In the genomic region with DNA sequence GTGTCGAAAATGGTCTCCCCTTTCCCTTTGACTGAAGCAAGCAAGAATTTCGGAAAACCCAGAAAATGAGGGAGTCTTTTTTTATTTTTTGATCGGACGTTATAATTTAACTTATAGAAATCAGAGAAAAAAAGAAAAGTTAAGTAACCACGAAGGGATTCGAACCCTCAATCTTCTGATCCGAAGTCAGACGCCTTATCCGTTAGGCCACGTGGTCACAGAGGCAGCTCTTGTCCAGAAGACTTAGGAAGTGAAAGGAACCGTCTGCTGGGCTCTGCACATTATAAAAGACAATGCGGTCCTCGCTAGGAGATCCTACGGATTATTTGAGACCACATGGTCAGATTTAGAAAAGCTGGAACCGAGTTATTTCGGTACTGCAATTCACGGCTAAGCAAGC, we compare ENCODE assay signal across 8 mouse cellular contexts. TPM values are rescaled to one million over a fixed set of nuclear protein-coding genes. Genes with fewer than 3 reads are reported as not detected.
DNase-seq lines count a peak whose midpoint lies in the region; ATAC-seq and TF ChIP-seq lines count a peak whose summit lies in the region.

No protein-coding gene starts in this region.

- H3K4me1 ChIP-seq in G1E (ENCODE audit: insufficient read depth, low read depth, low read length) = peaks cover 44% of the 10 kb centered on the region
- peaks cover 3% of the 10 kb centered on the region for H3K4me1 ChIP-seq in lung, adult 2 months (ENCODE audit: control insufficient read depth, insufficient read depth, low read length)
- 0 out of 2 replicates have a peak, but pooled peaks cover 8% of the 10 kb centered on the region for H3K4me1 ChIP-seq in neural tube, embryonic 14.5 days (ENCODE audit: control insufficient read depth, insufficient read depth, low read length)

- WGBS in lung, adult 2 months = 1% methylated on average over 17 of the region's 17 CpGs
- WGBS in neural tube, embryonic 14.5 days = 1% methylated on average over 17 of the region's 17 CpGs

- no peaks in the 10 kb centered on the region for H3K9me3 ChIP-seq in G1E (replicated peaks)
- H3K9me3 ChIP-seq in neural tube, embryonic 14.5 days (ENCODE audit: control insufficient read depth, low read length) = no peaks in the 10 kb centered on the region

- H3K9ac ChIP-seq in neural tube, embryonic 14.5 days (replicated peaks; ENCODE audit: low read depth, low read length) = no peak overlapping the region; the same call in 1 of the 2 replicates

- peak overlapping the region; percentile 52; the same call in 1 of the 2 replicates for H3K4me3 ChIP-seq in G1E (ENCODE audit: low read depth, low read length)
- H3K4me3 ChIP-seq in lung, adult 2 months (replicated peaks; ENCODE audit: extremely low read depth, low read depth, low read length) = peak overlapping the region; percentile 41
- H3K4me3 ChIP-seq in neural tube, embryonic 14.5 days (ENCODE audit: low read depth, low read length) = peak overlapping the region; percentile 39

- no peaks in the 10 kb centered on the region for H3K27me3 ChIP-seq in G1E (ENCODE audit: insufficient read depth, low read length)
- no peaks in the 10 kb centered on the region for H3K27me3 ChIP-seq in neural tube, embryonic 14.5 days (ENCODE audit: control insufficient read depth, insufficient read depth, low read length)

- TF ChIP-seq CTCF in G1E (IDR thresholded peaks at IDR 0.05; ENCODE audit: low read depth, low read length) = no peak
- no peak for TF ChIP-seq CTCF in lung, adult 2 months (IDR thresholded peaks at IDR 0.05; ENCODE audit: insufficient read depth, low read length)

- H3K36me3 ChIP-seq in G1E (replicated peaks) = no peaks in the 10 kb centered on the region
- no peaks in the 10 kb centered on the region for H3K36me3 ChIP-seq in neural tube, embryonic 14.5 days (ENCODE audit: control insufficient read depth, insufficient read depth, low read length)

- no peak for ATAC-seq in G1E (ENCODE audit: extremely low read depth, insufficient number of reproducible peaks, low FRiP score, poor library complexity, severe bottlenecking)
- ATAC-seq in neural tube, embryonic 14.5 days (ENCODE audit: low read depth) = peak; percentile 52; the same call in 1 of the 2 replicates

- no peak for DNase-seq in G1E (ENCODE audit: low spot score)
- DNase-seq in cerebellum, adult 9-10 months = peak; percentile 96
- DNase-seq in forelimb bud, embryonic 11.5 days (ENCODE audit: low read depth, low spot score) = peak; percentile 93
- peak; percentile 95 for DNase-seq in heart, postnatal 4 days
- DNase-seq in layer of hippocampus, adult 8-10 months (ENCODE audit: low spot score in 2 of 2) = peak; percentile 89 to 96
- DNase-seq in lung, adult 2 months = peak; percentile 88
- peak; percentile 81 for DNase-seq in testis, postnatal 14 days (ENCODE audit: low spot score)

- H3K27ac ChIP-seq in neural tube, embryonic 14.5 days (ENCODE audit: low read depth, low read length) = no peak overlapping the region; the same call in 1 of the 2 replicates

- H3K4me2 ChIP-seq in neural tube, embryonic 14.5 days (ENCODE audit: low read depth, low read length) = peak overlapping the region; percentile 48

- no peak for TF ChIP-seq POLR2A in lung, adult 2 months (IDR thresholded peaks at IDR 0.05; ENCODE audit: borderline replicate concordance, extremely low read depth, low read depth, low read length)

RNA-seq across cellular contexts. Expression of a gene that starts 4.5 kb away (rescaled TPM):
- total RNA-seq in G1E (2014; fragmentation: Nextera tagmentation) (309 and 344 TPM in 2 replicates), G1E (2017) (843 and 1,115 TPM in 2 replicates)
- polyA plus RNA-seq in G1E (2012) = 11.0 and 66.6 TPM in 2 replicates
- total RNA-seq in heart, postnatal 4 days (2021) = 1,000 to 10,000 TPM; 1,227 to 1,327 TPM
- total RNA-seq in layer of hippocampus, adult 8-10 months (2022) = 100 to 1,000 TPM; 236 to 302 (median 261) TPM
- 27.1 and 28.0 TPM in 2 replicates for polyA plus RNA-seq in lung, adult 2 months (2012; rRNA removed)
- 1.7 and 2.1 TPM in 2 replicates for polyA plus RNA-seq in neural tube, embryonic 14.5 days (2014; fragmentation: Nextera tagmentation; extraction: Ambion mirVana)

RNA-seq across cellular contexts. Expression of a gene that starts 7.4 kb away (rescaled TPM):
- total RNA-seq in G1E (2014; fragmentation: Nextera tagmentation) = 510 and 530 TPM in 2 replicates
- 1,417 and 2,284 TPM in 2 replicates for total RNA-seq in G1E (2017)
- 1,681 and 3,392 TPM in 2 replicates for polyA plus RNA-seq in G1E (2012)
- total RNA-seq in heart, postnatal 4 days (2021) = 100 to 1,000 TPM; 480 to 499 TPM
- 1 to 10 TPM in 3 of 4 experiments, not detected in 1; 1.6 to 6.5 (median 1.8) TPM for total RNA-seq in layer of hippocampus, adult 8-10 months (2022)
- 28.7 and 47.1 TPM in 2 replicates for polyA plus RNA-seq in lung, adult 2 months (2012; rRNA removed)
- polyA plus RNA-seq in neural tube, embryonic 14.5 days (2014; fragmentation: Nextera tagmentation; extraction: Ambion mirVana) = not detected in 2 replicates

RNA-seq across cellular contexts. Expression of a gene that starts 8.9 kb away (rescaled TPM):
- total RNA-seq in G1E (2014; fragmentation: Nextera tagmentation) = 647 and 719 TPM in 2 replicates
- 217 and 302 TPM in 2 replicates for total RNA-seq in G1E (2017)
- polyA plus RNA-seq in G1E (2012) = 12.1 and 32.9 TPM in 2 replicates
- total RNA-seq in heart, postnatal 4 days (2021) = 100 to 1,000 TPM; 165 to 172 TPM
- total RNA-seq in layer of hippocampus, adult 8-10 months (2022) = 1 to 10 TPM; 1.2 to 3.4 (median 2.2) TPM
- polyA plus RNA-seq in lung, adult 2 months (2012; rRNA removed) = 2.1 and 2.3 TPM in 2 replicates
- 0.72 TPM in 1 of 2 replicates, not detected in the other for polyA plus RNA-seq in neural tube, embryonic 14.5 days (2014; fragmentation: Nextera tagmentation; extraction: Ambion mirVana)

RNA-seq across cellular contexts. Expression of a gene that starts 16.9 kb away (rescaled TPM):
- 32.7 and 41.6 TPM in 2 replicates for total RNA-seq in G1E (2014; fragmentation: Nextera tagmentation)
- 77.6 and 126 TPM in 2 replicates for total RNA-seq in G1E (2017)
- 0.91 and 4.9 TPM in 2 replicates for polyA plus RNA-seq in G1E (2012)
- total RNA-seq in heart, postnatal 4 days (2021) = 10 to 100 TPM; 23.5 to 23.8 TPM
- total RNA-seq in layer of hippocampus, adult 8-10 months (2022) = under 1 TPM; 0.34 to 0.73 (median 0.61) TPM
- 0.66 and 0.87 TPM in 2 replicates for polyA plus RNA-seq in lung, adult 2 months (2012; rRNA removed)
- polyA plus RNA-seq in neural tube, embryonic 14.5 days (2014; fragmentation: Nextera tagmentation; extraction: Ambion mirVana) = 0.33 TPM in 1 of 2 replicates, not detected in the other

RNA-seq across cellular contexts. Expression of a gene that starts 17.5 kb away (rescaled TPM):
- 125 and 143 TPM in 2 replicates for total RNA-seq in G1E (2014; fragmentation: Nextera tagmentation)
- 96.8 and 187 TPM in 2 replicates for total RNA-seq in G1E (2017)
- 1.8 and 12.3 TPM in 2 replicates for polyA plus RNA-seq in G1E (2012)
- total RNA-seq in heart, postnatal 4 days (2021) = 100 to 1,000 TPM; 121 to 128 TPM
- 10 to 100 TPM; 12.5 to 15.7 (median 14.2) TPM for total RNA-seq in layer of hippocampus, adult 8-10 months (2022)
- polyA plus RNA-seq in lung, adult 2 months (2012; rRNA removed) = 1.3 and 1.7 TPM in 2 replicates
- polyA plus RNA-seq in neural tube, embryonic 14.5 days (2014; fragmentation: Nextera tagmentation; extraction: Ambion mirVana) = 0.52 TPM in 1 of 2 replicates, not detected in the other

Comparison
In these comparisons a context has a peak if more than half of its experiments do, and no peak if none do; other contexts are left out.
1. RNA of a gene that starts 7.4 kb away (total RNA-seq): 510 to 2,284 TPM in G1E and 480 to 499 TPM in heart, postnatal 4 days; 1.6 to 6.5 TPM in layer of hippocampus, adult 8-10 months; every median in the first group is over 10 times any median in the second.
2. RNA of a gene that starts 8.9 kb away (total RNA-seq): 217 to 719 TPM in G1E and 165 to 172 TPM in heart, postnatal 4 days; 1.2 to 3.4 TPM in layer of hippocampus, adult 8-10 months; every median in the first group is over 10 times any median in the second.
3. Peak in every context shown above with its lines, with median percentiles within 50 percentile points of each other: H3K4me3 ChIP-seq.